Mouse (Mus musculus) embryonic facial prominence, embryonic 11.5 days (tissue): ENCODE results near the gene Zdhhc8. TPM values are rescaled to one million over a fixed set of nuclear protein-coding genes. Genes with fewer than 3 reads are reported as not detected.

ENCODE experiments used
- ATAC-seq: fragments of 200-750 bp; cut with Nextera tagmentation; replicated peaks from 2 replicates; pipeline ENCODE4 v1.8.0; 2017; ENCODE audit warnings: low read depth; ENCODE audit not compliant: insufficient number of reproducible peaks, low FRiP score, low TSS enrichment
- DNase-seq: peaks from one replicate; pipeline ENCODE4 v3.0.0-alpha.2; 2015; ENCODE audit warnings: low spot score
- H3K27ac ChIP-seq: fragments of 300-500 bp; sonication (generic); replicated peaks from 2 replicates; pipeline ENCODE4 v1.5.1; 2014; ENCODE audit warnings: mild to moderate bottlenecking, low read depth, low read length, control low read depth
- H3K27me3 ChIP-seq: fragments of 300-500 bp; sonication (generic); 2 replicates; pipeline ENCODE4 v1.6.1; 2014; ENCODE audit warnings: mild to moderate bottlenecking, low read length, moderate library complexity, mixed read lengths; ENCODE audit not compliant: control insufficient read depth, insufficient read depth
- H3K36me3 ChIP-seq: fragments of 300-500 bp; sonication (generic); replicated peaks from 2 replicates; pipeline ENCODE4 v1.6.1; 2014; ENCODE audit warnings: low read depth, mild to moderate bottlenecking, low read length, moderate library complexity, mixed read lengths; ENCODE audit not compliant: control insufficient read depth, insufficient read depth
- H3K4me1 ChIP-seq: fragments of 300-500 bp; sonication (generic); 2 replicates; pipeline ENCODE4 v1.6.1; 2014; ENCODE audit warnings: low read length, mixed read lengths; ENCODE audit not compliant: control insufficient read depth, insufficient read depth
- H3K4me2 ChIP-seq: fragments of 300-500 bp; sonication (generic); 2 replicates; pipeline ENCODE4 v1.6.1; 2014; ENCODE audit warnings: low read depth, mild to moderate bottlenecking, control low read depth, low read length, moderate library complexity
- H3K4me3 ChIP-seq: fragments of 300-500 bp; sonication (generic); 2 replicates; pipeline ENCODE4 v1.5.1; 2014; ENCODE audit warnings: low read depth, low read length, control low read depth
- H3K9ac ChIP-seq: fragments of 300-500 bp; sonication (generic); replicated peaks from 2 replicates; pipeline ENCODE4 v1.6.1; 2014; ENCODE audit warnings: mild to moderate bottlenecking, control low read depth, low read length
- H3K9me3 ChIP-seq: fragments of 300-500 bp; sonication (generic); replicated peaks from 2 replicates; pipeline ENCODE4 v1.6.1; 2016; ENCODE audit warnings: mild to moderate bottlenecking, low read length, inconsistent platforms, mixed read lengths; ENCODE audit not compliant: control insufficient read depth
- WGBS: fragments of 180-500 bp; shearing (Covaris S2); extraction: QIAGEN DNeasy Blood & Tissue Kit; methylation state at CpG from one replicate; pipeline ENCODE4 v1.1.7; 2014; 5-methylcytosine and 5-hydroxymethylcytosine counted together
- microRNA counts: library from miRNA; unstranded; fragments of <30 nt; microRNA quantifications from one replicate; lab custom pipeline; 2016
- microRNA-seq: library from miRNA; unstranded; fragments of <30 nt; microRNA quantifications from one replicate; pipeline ENCODE4, GENCODE M21; 2016; ENCODE audit warnings: borderline number of aligned reads
- polyA plus RNA-seq: library from polyadenylated mRNA; unstranded; fragments of >200 nt; fragmentation: Nextera tagmentation; extraction: Ambion mirVana; gene quantifications from 2 replicates; pipeline ENCODE4 v1.2.1, GENCODE M21; 2014

Gene Zdhhc8
- polyA plus RNA-seq, 1 experiment from 2014 or later: 9.3 TPM

DNA sequence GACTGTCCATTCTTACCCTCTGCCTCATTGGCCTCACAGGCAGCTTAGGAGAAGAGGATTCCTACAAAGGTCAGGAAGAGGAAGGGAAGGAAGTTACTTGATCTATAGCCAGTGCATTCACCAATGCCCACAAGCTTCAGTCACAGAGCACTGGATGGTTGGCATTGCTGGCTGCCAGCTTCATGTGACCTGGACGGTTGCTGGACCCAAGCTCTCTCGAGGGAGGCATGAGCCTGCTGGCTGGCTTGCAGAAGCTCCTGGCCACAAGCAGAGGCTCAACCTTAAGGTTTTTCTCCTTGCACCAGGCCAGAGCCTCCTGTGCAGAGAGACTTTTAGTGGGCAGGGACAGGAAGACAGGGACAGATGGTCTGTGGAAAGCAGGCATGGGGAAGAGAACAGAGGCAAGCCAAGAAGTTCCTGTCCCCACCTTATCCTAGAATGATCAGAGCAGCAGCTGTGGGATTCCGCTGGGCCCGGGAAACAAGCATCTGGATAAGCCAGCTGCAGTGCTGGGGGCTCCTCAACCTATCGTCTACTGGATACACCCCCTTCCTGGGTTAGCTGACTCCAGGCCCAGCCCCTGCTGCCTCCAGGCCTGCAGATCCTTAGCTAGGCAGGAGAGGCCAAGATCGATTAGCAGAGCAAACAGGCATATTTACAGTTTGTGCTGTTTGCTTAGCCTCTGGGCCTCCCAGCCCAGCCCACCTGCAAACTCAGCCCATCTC, 59.0 kb downstream of the Zdhhc8 start:
- 49% methylated on average over 6 of the region's 6 CpGs for WGBS
- ATAC-seq: no peak
- Histone ChIP-seq H3K9ac (no peak overlapping the region; the same call in 1 of the 2 replicates), H3K27ac (no peak overlapping the region), H3K4me3 (no peak overlapping the region), H3K9me3 (no peaks in the 10 kb centered on the region), H3K4me1 (no peaks in the 10 kb centered on the region), H3K36me3 (no peaks in the 10 kb centered on the region), H3K4me2 (no peak overlapping the region), H3K27me3 (no peaks in the 10 kb centered on the region)
- DNase-seq: no peak

DNA sequence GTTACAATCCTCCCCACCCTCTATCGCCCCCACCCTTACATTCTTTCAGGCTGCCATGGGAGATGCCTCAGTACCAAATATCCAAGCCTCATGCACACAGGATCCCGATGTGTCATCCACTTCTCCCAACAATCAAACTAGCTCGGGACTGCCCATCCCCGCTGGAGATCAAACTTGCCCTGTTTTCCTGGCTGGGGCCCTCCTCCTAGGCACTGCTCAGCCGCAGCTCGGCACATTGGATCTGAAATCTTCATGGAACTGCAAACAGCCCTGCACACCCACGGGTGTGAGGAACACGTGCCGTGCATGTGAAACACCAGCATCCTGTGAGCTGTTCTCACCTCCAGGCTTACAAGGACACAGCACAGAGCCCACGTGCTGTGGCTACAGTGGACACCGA, 61.1 kb downstream of the Zdhhc8 start:
- 75% methylated on average over 11 of the region's 11 CpGs for WGBS

DNA sequence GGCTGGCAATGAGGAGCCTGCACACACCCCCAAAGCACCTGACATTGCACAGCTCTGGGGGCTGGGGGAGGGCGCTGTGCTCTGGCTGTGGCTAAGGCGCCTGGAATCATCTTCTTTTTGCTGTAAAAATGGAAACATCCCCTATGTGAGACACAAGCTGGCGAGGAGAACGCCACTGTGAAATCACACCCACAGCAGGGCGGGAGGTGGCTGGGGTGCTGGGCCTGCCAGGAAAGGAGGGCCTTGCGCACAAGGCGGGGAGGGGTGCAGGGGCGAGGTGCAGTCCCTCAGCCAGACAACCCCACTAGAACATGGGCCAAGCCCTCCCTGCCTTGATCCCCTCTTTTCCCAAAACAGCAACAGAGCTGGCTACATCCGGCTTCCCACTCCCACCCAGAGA, 61.7 kb downstream of the Zdhhc8 start:
- no peak overlapping the region for H3K9ac ChIP-seq
- H3K9me3 ChIP-seq: no peaks in the 10 kb centered on the region
- no peak overlapping the region for H3K4me2 ChIP-seq
- H3K27ac ChIP-seq: no peak overlapping the region
- H3K36me3 ChIP-seq: no peaks in the 10 kb centered on the region
- ATAC-seq: no peak
- no peaks in the 10 kb centered on the region for H3K27me3 ChIP-seq
- H3K4me1 ChIP-seq: no peaks in the 10 kb centered on the region
- WGBS: 85% methylated on average over 9 of the region's 9 CpGs
- DNase-seq: no peak
- no peak overlapping the region for H3K4me3 ChIP-seq

More for the DNA sequence above, 61.1 kb downstream of the Zdhhc8 start:
- H3K4me2 ChIP-seq: no peak overlapping the region
- no peak overlapping the region for H3K4me3 ChIP-seq
- ATAC-seq: no peak
- H3K4me1 ChIP-seq: no peaks in the 10 kb centered on the region
- no peaks in the 10 kb centered on the region for H3K36me3 ChIP-seq
- no peak overlapping the region for H3K27ac ChIP-seq
- H3K9me3 ChIP-seq: no peaks in the 10 kb centered on the region
- no peak for DNase-seq
- H3K27me3 ChIP-seq: no peaks in the 10 kb centered on the region
- H3K9ac ChIP-seq: no peak overlapping the region

DNA sequence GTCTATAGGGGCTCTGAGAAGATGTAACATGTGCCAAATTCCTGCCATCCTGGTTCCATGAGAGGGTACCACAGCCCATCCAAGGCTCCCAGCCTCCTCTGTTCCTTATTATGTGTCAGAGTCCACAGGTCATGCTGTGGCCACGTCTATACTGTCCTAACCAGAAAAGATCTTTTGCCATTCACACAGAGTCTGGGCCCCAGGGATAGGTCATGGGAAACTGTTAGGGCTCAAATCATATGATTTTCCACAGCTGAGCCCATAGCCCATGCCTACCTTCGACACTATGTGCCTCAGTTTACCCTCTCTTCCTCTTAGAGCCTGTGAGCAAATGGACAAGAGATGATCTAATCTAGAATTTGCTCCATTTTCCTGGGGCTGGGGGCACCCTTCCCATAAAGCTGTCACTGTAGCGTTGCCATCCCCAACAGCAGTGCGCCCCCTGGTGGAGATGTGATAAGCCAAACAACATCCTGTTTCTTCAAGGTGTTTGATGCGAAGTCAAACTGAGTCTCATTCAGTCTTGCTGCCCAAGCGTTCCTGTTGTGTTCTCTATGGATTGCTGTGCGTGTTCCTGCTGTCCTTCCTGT, 62.6 kb downstream of the Zdhhc8 start:
- H3K27ac ChIP-seq: no peak overlapping the region
- H3K9me3 ChIP-seq: no peaks in the 10 kb centered on the region
- H3K4me1 ChIP-seq: no peaks in the 10 kb centered on the region
- H3K9ac ChIP-seq: no peak overlapping the region
- no peak overlapping the region for H3K4me2 ChIP-seq
- ATAC-seq: no peak
- 11% methylated on average over 7 of the region's 7 CpGs for WGBS
- no peak overlapping the region for H3K4me3 ChIP-seq
- H3K36me3 ChIP-seq: no peaks in the 10 kb centered on the region
- H3K27me3 ChIP-seq: no peaks in the 10 kb centered on the region
- peak; percentile 89 for DNase-seq

MicroRNA genes within 50 kb of the gene (microRNA counts, 519-probe panel; counts per million panel counts)
- microRNA mmu-miR-1306 (lab: Ali Mortazavi, UCI): 993 counts per million, percentile 2 among the panel's probes with 10 or more counts

Small RNA genes lying within 50 kb of the gene (microRNA-seq; reads per million reads assigned to microRNA genes)
- gene Gm24572 (8.5 reads per million, percentile 10 among the genes with 10 or more reads in this experiment), gene Mir1306 (524 reads per million, percentile 63 among the genes with 10 or more reads in this experiment)

Other genes starting within 250 kb of the Zdhhc8 start
- gene Dgcr6, start 182.3 kb downstream of the Zdhhc8 start, polyA plus RNA-seq: 118 and 130 TPM in 2 replicates
- 10.4 and 11.0 TPM in 2 replicates for gene Prodh, start 144.9 kb downstream of the Zdhhc8 start, polyA plus RNA-seq
- 1.1 and 1.7 TPM in 2 replicates for gene Rtn4r, start 107.5 kb downstream of the Zdhhc8 start, polyA plus RNA-seq
- not detected in 2 replicates for gene Ccdc188, start 17.3 kb downstream of the Zdhhc8 start, polyA plus RNA-seq
- gene Trmt2a, start 13.5 kb upstream of the Zdhhc8 start, polyA plus RNA-seq: 83.6 and 102 TPM in 2 replicates
- gene Ranbp1, start 13.6 kb upstream of the Zdhhc8 start, polyA plus RNA-seq: 1,220 and 1,409 TPM in 2 replicates
- gene Gm49776, start 23.2 kb upstream of the Zdhhc8 start, polyA plus RNA-seq: 0.94 and 2.7 TPM in 2 replicates
- 31.3 and 32.2 TPM in 2 replicates for gene Dgcr8, start 54.1 kb upstream of the Zdhhc8 start, polyA plus RNA-seq
- gene Tango2, start 113.0 kb upstream of the Zdhhc8 start, polyA plus RNA-seq: 20.4 and 27.9 TPM in 2 replicates
- 26.6 and 28.1 TPM in 2 replicates for gene Arvcf, start 113.0 kb upstream of the Zdhhc8 start, polyA plus RNA-seq
- gene Txnrd2, start 191.2 kb upstream of the Zdhhc8 start, polyA plus RNA-seq: 15.8 and 15.9 TPM in 2 replicates
- 47.4 and 49.3 TPM in 2 replicates for gene Comt, start 191.7 kb upstream of the Zdhhc8 start, polyA plus RNA-seq